ENCODE assay signal across 31 mouse cellular contexts in the genomic region with DNA sequence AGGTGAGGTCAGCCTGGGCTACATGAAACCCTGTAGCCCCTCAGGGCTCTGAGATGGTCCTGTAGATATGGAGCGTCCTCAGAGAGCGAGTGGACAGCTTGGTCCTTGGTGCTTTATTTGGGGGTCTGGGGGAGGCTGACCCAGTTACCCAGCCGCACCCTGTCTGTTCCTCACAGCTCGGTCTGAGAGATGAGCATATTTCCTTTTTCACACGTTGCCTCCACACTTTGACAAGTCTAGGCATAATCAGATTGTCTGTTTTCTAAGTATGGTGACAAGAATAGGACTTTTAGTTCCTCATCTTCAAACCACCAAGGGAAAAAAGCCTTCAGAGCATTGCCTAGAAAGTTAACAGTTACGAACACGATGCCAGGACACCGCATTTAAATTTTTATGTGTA. TPM values are rescaled to one million over a fixed set of nuclear protein-coding genes. Genes with fewer than 3 reads are reported as not detected.
A peak's percentile ranks its signal among the peaks of the same experiment; 100 is the strongest.
DNase-seq lines count a peak whose midpoint lies in the region; ATAC-seq and TF ChIP-seq lines count a peak whose summit lies in the region.
"Had no signal": no experiment of that assay in that cellular context is flagged by ENCODE, and none has a peak within 500 bp of the region (broad histone marks: within the 10 kb centered on the region; RNA-seq: fewer than 3 reads in every experiment).

No protein-coding gene starts in this region.

- no peak overlapping the region for H3K4me2 ChIP-seq in forebrain, postnatal 0 days (ENCODE audit: low read depth)
- no peak overlapping the region for H3K4me2 ChIP-seq in forebrain, embryonic 11.5 days (ENCODE audit: low read depth, low read length, severe bottlenecking)
- no peak overlapping the region for H3K4me2 ChIP-seq in kidney, embryonic 15.5 days
- H3K4me2 ChIP-seq: forebrain, embryonic 12.5 days; heart, embryonic 13.5 days; hindbrain, embryonic 15.5 days; limb, embryonic 12.5 days; liver, embryonic 12.5 days; midbrain, embryonic 15.5 days had no signal

- ATAC-seq in forebrain, postnatal 0 days, result peak; percentile 27; the same call in 1 of the 2 replicates
- ATAC-seq in forebrain, embryonic 11.5 days (replicated peaks; ENCODE audit: low FRiP score), result no peak
- ATAC-seq in kidney, embryonic 15.5 days (replicated peaks; ENCODE audit: low FRiP score), result no peak
- ATAC-seq: intestine, postnatal 0 days; liver, embryonic 12.5 days; midbrain, embryonic 15.5 days had no signal

- no peak overlapping the region for H3K9ac ChIP-seq in forebrain, postnatal 0 days
- H3K9ac ChIP-seq in forebrain, embryonic 11.5 days (ENCODE audit: low read length), result no peak overlapping the region
- no peak overlapping the region for H3K9ac ChIP-seq in kidney, embryonic 15.5 days
- H3K9ac ChIP-seq: forebrain, embryonic 12.5 days; heart, embryonic 13.5 days; hindbrain, embryonic 15.5 days; limb, embryonic 12.5 days; liver, embryonic 12.5 days; midbrain, embryonic 15.5 days had no signal

- DNase-seq in forebrain, postnatal 0 days, result no peak
- DNase-seq in forebrain, embryonic 11.5 days (ENCODE audit: low spot score), result no peak
- DNase-seq in right cerebral cortex, adult 2 months (ENCODE audit: low spot score in 2 of 2), result peak; percentile 37 to 47
- no peak for DNase-seq in right cerebral cortex, postnatal 4 days
- peak; percentile 43 to 74 for DNase-seq in right cerebral cortex, postnatal 10 days (ENCODE audit: low spot score in 2 of 2)
- DNase-seq in urinary bladder, postnatal 10 days (ENCODE audit: low spot score), result no peak
- no peak for DNase-seq in B cell, adult 2 months
- DNase-seq: cerebellum, adult 2 months; cerebellum, postnatal 36 days; lung, adult 2 months had no signal

- TF ChIP-seq CTCF in forebrain, postnatal 0 days (IDR thresholded peaks at IDR 0.05; ENCODE audit: low read depth), result no peak

- no peaks in the 10 kb centered on the region; the same call in 1 of the 2 replicates for H3K27me3 ChIP-seq in forebrain, postnatal 0 days (ENCODE audit: insufficient read depth, low read length)
- no peaks in the 10 kb centered on the region for H3K27me3 ChIP-seq in forebrain, embryonic 11.5 days (ENCODE audit: control insufficient read depth, insufficient read depth, low read length)
- H3K27me3 ChIP-seq in kidney, embryonic 15.5 days, result peaks cover 8% of the 10 kb centered on the region
- H3K27me3 ChIP-seq: hindbrain, embryonic 15.5 days; midbrain, embryonic 15.5 days had no signal

- H3K36me3 ChIP-seq in forebrain, postnatal 0 days (ENCODE audit: insufficient read depth), result no peaks in the 10 kb centered on the region
- H3K36me3 ChIP-seq in forebrain, embryonic 11.5 days (ENCODE audit: control insufficient read depth, insufficient read depth, low read length), result no peaks in the 10 kb centered on the region
- no peaks in the 10 kb centered on the region for H3K36me3 ChIP-seq in kidney, embryonic 15.5 days
- H3K36me3 ChIP-seq: forebrain, embryonic 12.5 days; heart, embryonic 13.5 days; hindbrain, embryonic 15.5 days; limb, embryonic 12.5 days; liver, embryonic 12.5 days; midbrain, embryonic 15.5 days had no signal

- H3K4me3 ChIP-seq in forebrain, postnatal 0 days (ENCODE audit: low read depth, low read length), result no peak overlapping the region
- H3K4me3 ChIP-seq in forebrain, embryonic 11.5 days (ENCODE audit: low read depth, low read length), result no peak overlapping the region
- no peak overlapping the region for H3K4me3 ChIP-seq in kidney, embryonic 15.5 days (replicated peaks)
- H3K4me3 ChIP-seq: forebrain, embryonic 12.5 days; heart, embryonic 13.5 days; hindbrain, embryonic 15.5 days; limb, embryonic 12.5 days; liver, embryonic 12.5 days; megakaryocyte, embryonic 14.5 days; midbrain, embryonic 15.5 days had no signal

- no peak overlapping the region for H3K27ac ChIP-seq in forebrain, postnatal 0 days (ENCODE audit: low read depth, low read length)
- no peak overlapping the region for H3K27ac ChIP-seq in forebrain, embryonic 11.5 days (ENCODE audit: low read depth, low read length)
- H3K27ac ChIP-seq in kidney, embryonic 15.5 days, result no peak overlapping the region
- H3K27ac ChIP-seq: forebrain, embryonic 12.5 days; heart, embryonic 13.5 days; hindbrain, embryonic 15.5 days; limb, embryonic 12.5 days; liver, embryonic 12.5 days; midbrain, embryonic 15.5 days had no signal

- H3K9me3 ChIP-seq in forebrain, postnatal 0 days (ENCODE audit: low read length), result no peaks in the 10 kb centered on the region
- H3K9me3 ChIP-seq in forebrain, embryonic 11.5 days (ENCODE audit: control insufficient read depth, low read length), result no peaks in the 10 kb centered on the region
- H3K9me3 ChIP-seq in kidney, embryonic 15.5 days (replicated peaks), result no peaks in the 10 kb centered on the region
- H3K9me3 ChIP-seq: forebrain, embryonic 12.5 days; heart, embryonic 13.5 days; hindbrain, embryonic 15.5 days; limb, embryonic 12.5 days; liver, embryonic 12.5 days; megakaryocyte, embryonic 14.5 days; midbrain, embryonic 15.5 days had no signal

- 82% methylated on average over 8 of the region's 8 CpGs for WGBS in forebrain, postnatal 0 days
- WGBS in forebrain, embryonic 11.5 days, result 89% methylated on average over 8 of the region's 8 CpGs
- WGBS in kidney, embryonic 15.5 days, result 78% methylated on average over 8 of the region's 8 CpGs

- H3K4me1 ChIP-seq in forebrain, postnatal 0 days (ENCODE audit: insufficient read depth), result no peaks in the 10 kb centered on the region
- H3K4me1 ChIP-seq in forebrain, embryonic 11.5 days (replicated peaks; ENCODE audit: control insufficient read depth, insufficient read depth, low read length), result no peaks in the 10 kb centered on the region
- 0 out of 2 replicates have a peak, but pooled peaks cover 7% of the 10 kb centered on the region for H3K4me1 ChIP-seq in kidney, embryonic 15.5 days
- H3K4me1 ChIP-seq: hindbrain, embryonic 15.5 days; limb, embryonic 12.5 days; liver, embryonic 12.5 days; midbrain, embryonic 15.5 days had no signal

RNA-seq across cellular contexts. Expression of a gene that starts 4.6 kb away (rescaled TPM):
- not detected in 2 replicates for total RNA-seq in forebrain, postnatal 0 days (2014; rRNA removed)
- not detected in 2 replicates for polyA plus RNA-seq in forebrain, postnatal 0 days (2015; fragmentation: Nextera tagmentation; extraction: Ambion mirVana)
- not detected in 2 replicates for polyA plus RNA-seq in forebrain, embryonic 11.5 days (2014; fragmentation: Nextera tagmentation; extraction: Ambion mirVana)
- 1.2 and 1.6 TPM in 2 replicates for polyA plus RNA-seq in kidney, embryonic 15.5 days (2015; fragmentation: Nextera tagmentation; extraction: Ambion mirVana)
- total RNA-seq: granulocyte monocyte progenitor cell, adult 5-6 weeks; layer of hippocampus, postnatal 25 days; neutrophil, adult 5-6 weeks had no signal
- polyA plus RNA-seq: cerebellum, adult 2 months; forebrain, embryonic 12.5 days; hindbrain, embryonic 15.5 days; intestine, postnatal 0 days; liver, embryonic 12.5 days; midbrain, embryonic 15.5 days; spleen, adult 2 months had no signal

RNA-seq across cellular contexts. Expression of a gene that starts 13.1 kb away (rescaled TPM):
- 2.5 and 2.8 TPM in 2 replicates for total RNA-seq in forebrain, postnatal 0 days (2014; rRNA removed)
- 3.5 and 4.5 TPM in 2 replicates for polyA plus RNA-seq in forebrain, postnatal 0 days (2015; fragmentation: Nextera tagmentation; extraction: Ambion mirVana)
- polyA plus RNA-seq in forebrain, embryonic 11.5 days (2014; fragmentation: Nextera tagmentation; extraction: Ambion mirVana), result 0.79 and 1.2 TPM in 2 replicates
- polyA plus RNA-seq in kidney, embryonic 15.5 days (2015; fragmentation: Nextera tagmentation; extraction: Ambion mirVana), result 2.8 and 3.1 TPM in 2 replicates
- total RNA-seq: adrenal gland, adult 18-20 months; granulocyte monocyte progenitor cell, adult 5-6 weeks; heart, postnatal 25 days; neutrophil, adult 5-6 weeks had no signal
- polyA plus RNA-seq: lung, adult 2 months had no signal

RNA-seq across cellular contexts. Expression of a gene that starts 15.0 kb away (rescaled TPM):
- total RNA-seq in forebrain, postnatal 0 days (2014; rRNA removed), result not detected in 2 replicates
- polyA plus RNA-seq in forebrain, postnatal 0 days (2015; fragmentation: Nextera tagmentation; extraction: Ambion mirVana), result not detected in 2 replicates
- polyA plus RNA-seq in forebrain, embryonic 11.5 days (2014; fragmentation: Nextera tagmentation; extraction: Ambion mirVana), result not detected in 2 replicates
- polyA plus RNA-seq in kidney, embryonic 15.5 days (2015; fragmentation: Nextera tagmentation; extraction: Ambion mirVana), result not detected in 2 replicates
- total RNA-seq: adrenal gland, adult 18-20 months; adrenal gland, postnatal 4 days; gastrocnemius, adult 18-20 months; granulocyte monocyte progenitor cell, adult 5-6 weeks; heart, postnatal 25 days; layer of hippocampus, postnatal 25 days; neutrophil, adult 5-6 weeks had no signal
- polyA plus RNA-seq: cerebellum, adult 2 months; forebrain, embryonic 12.5 days; heart, embryonic 13.5 days; hindbrain, embryonic 15.5 days; intestine, postnatal 0 days; kidney, embryonic 16.5 days; large intestine, adult 2 months; limb, embryonic 12.5 days; liver, embryonic 12.5 days; lung, adult 2 months; midbrain, embryonic 15.5 days; spleen, adult 2 months; stomach, embryonic 16.5 days; thymus, postnatal 0 days had no signal

RNA-seq across cellular contexts. Expression of a gene that starts 17.5 kb away (rescaled TPM):
- total RNA-seq in forebrain, postnatal 0 days (2014; rRNA removed), result not detected in 2 replicates
- polyA plus RNA-seq in forebrain, postnatal 0 days (2015; fragmentation: Nextera tagmentation; extraction: Ambion mirVana), result not detected in 2 replicates
- polyA plus RNA-seq in forebrain, embryonic 11.5 days (2014; fragmentation: Nextera tagmentation; extraction: Ambion mirVana), result not detected in 2 replicates
- not detected in 2 replicates for polyA plus RNA-seq in kidney, embryonic 15.5 days (2015; fragmentation: Nextera tagmentation; extraction: Ambion mirVana)
- total RNA-seq: adrenal gland, adult 18-20 months; adrenal gland, postnatal 4 days; gastrocnemius, adult 18-20 months; granulocyte monocyte progenitor cell, adult 5-6 weeks; heart, postnatal 25 days; layer of hippocampus, postnatal 25 days; neutrophil, adult 5-6 weeks had no signal
- polyA plus RNA-seq: forebrain, embryonic 12.5 days; heart, embryonic 13.5 days; hindbrain, embryonic 15.5 days; intestine, postnatal 0 days; kidney, embryonic 16.5 days; large intestine, adult 2 months; limb, embryonic 12.5 days; liver, embryonic 12.5 days; lung, adult 2 months; midbrain, embryonic 15.5 days; spleen, adult 2 months; stomach, embryonic 16.5 days; thymus, postnatal 0 days had no signal

RNA-seq across cellular contexts. Expression of a gene that starts 32.9 kb away (rescaled TPM):
- total RNA-seq in forebrain, postnatal 0 days (2014; rRNA removed), result 40.0 and 51.5 TPM in 2 replicates
- polyA plus RNA-seq in forebrain, postnatal 0 days (2015; fragmentation: Nextera tagmentation; extraction: Ambion mirVana), result 27.4 and 38.7 TPM in 2 replicates
- 56.3 and 57.5 TPM in 2 replicates for polyA plus RNA-seq in forebrain, embryonic 11.5 days (2014; fragmentation: Nextera tagmentation; extraction: Ambion mirVana)
- 62.6 and 76.8 TPM in 2 replicates for polyA plus RNA-seq in kidney, embryonic 15.5 days (2015; fragmentation: Nextera tagmentation; extraction: Ambion mirVana)

Comparison
In these comparisons a context has a peak if more than half of its experiments do, and no peak if none do; other contexts are left out.
1. DNase-seq: peak in right cerebral cortex, adult 2 months (2 of 2) and right cerebral cortex, postnatal 10 days (2 of 2); none in forebrain, postnatal 0 days (single experiment), forebrain, embryonic 11.5 days (single experiment), right cerebral cortex, postnatal 4 days (single experiment), urinary bladder, postnatal 10 days (single experiment) and B cell, adult 2 months (0 of 2).